Mouse (Mus musculus): ENCODE results near the gene Dpp8.
"Not testable (repeated sequence)": the region's sequence is repeated elsewhere in the genome, so short reads cannot be mapped to it uniquely, and the experiment has no call there.

Dpp8 gene

DNA sequence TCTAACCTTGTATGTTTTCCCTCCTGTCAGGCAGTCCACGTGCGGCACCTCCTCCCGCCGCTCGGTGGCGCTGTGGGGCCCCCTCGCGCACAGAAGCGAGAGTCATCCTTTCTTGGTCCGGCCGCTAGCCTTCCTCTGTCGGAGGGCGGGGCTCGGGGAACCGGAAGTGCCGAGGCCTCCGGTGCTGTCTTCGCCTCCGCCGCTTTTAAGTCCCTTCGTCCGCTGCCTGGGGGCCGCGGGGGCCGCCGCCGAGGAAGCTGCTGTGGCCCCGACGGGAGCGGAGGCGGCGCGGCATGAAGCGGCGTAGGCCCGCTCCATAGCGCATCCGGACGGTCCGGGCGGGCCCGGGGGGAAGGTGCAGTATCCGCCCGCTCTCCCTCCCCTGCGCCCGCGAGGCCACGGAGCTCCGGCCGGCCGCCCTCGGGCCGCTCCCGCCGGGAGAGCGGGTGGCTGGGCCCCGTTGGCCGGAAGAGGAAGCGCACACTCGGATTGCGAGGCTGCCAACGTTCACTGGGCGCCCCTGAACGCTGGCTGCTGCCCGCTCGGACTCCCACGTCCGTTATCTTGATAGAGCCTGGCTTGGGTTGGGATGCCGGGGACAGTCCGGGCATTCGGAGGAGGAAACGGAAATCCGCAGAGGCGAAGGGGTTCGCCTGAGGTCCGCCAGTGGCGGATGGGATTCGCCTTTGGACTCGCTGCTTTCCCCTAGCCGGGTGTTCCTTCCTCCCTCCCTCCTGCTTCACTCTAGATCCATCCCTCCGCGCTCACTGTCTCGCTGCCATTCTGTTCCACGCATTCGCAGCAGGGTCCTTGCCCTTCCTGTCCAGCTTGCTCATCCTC, at the start of gene Dpp8:
Dpp8 (plus strand) TSS at position 146 of the 840 bp plus-strand sequence.
- peak; percentile 88 for DNase-seq (ENCODE audit: low read depth, low spot score)

DNA sequence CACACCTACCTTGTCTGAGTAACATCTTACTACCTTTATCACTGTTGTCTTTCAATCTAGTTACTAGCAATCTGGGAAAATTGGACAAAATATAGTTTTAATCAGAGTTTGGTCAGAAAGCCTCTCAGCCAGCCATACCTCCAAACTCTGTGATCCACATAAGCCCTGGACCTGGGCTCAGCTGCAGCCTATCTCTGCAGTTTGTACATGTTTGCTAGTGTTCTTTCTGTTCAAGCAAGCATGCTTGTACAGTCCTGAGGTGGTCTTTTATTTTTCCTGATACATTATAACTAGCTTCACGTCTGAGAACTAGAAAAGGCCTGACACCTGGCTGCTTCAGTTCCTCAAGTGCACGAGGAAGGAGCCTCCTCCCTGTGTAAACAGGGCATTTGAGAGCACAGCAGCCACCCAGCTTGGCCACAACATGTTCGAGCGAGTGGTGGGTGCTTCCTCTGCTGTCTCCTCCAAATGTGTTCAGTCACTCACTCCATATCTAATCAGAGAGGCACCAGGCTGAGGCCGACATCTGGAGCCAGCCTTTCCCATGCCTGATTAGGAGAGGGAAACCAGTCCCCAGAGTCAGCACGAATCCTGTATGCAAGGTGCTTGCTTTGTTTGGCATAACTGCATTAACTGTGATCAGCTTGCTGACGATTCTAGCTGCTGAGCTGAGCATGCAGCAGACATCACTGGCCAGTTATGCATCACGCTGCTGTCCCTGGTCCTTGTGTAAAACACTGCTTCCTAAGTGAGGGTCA, 47.0 kb upstream of the Dpp8 start:
- no peak for DNase-seq (ENCODE audit: low read depth, low spot score)

DNA sequence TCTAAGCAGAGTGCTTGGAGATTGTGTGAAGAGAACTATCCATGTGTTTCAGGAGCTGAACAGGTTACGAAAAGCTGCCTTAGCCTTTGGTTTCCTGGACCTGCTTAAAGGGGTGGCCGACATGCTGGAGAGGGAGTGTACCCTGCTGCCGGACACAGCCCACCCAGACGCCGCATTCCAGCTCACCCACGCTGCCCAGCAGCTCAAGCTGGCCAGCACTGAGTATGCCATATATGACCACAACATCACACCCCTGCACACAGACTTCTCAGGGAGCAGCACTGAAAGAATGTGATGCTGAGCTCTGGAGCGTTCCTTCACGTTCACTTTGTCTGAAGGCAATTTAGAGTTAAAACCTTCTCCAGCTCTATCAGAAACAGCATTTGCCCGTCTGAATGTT, 46.4 kb upstream of the Dpp8 start:
- no peak for DNase-seq (ENCODE audit: low read depth, low spot score)

DNA sequence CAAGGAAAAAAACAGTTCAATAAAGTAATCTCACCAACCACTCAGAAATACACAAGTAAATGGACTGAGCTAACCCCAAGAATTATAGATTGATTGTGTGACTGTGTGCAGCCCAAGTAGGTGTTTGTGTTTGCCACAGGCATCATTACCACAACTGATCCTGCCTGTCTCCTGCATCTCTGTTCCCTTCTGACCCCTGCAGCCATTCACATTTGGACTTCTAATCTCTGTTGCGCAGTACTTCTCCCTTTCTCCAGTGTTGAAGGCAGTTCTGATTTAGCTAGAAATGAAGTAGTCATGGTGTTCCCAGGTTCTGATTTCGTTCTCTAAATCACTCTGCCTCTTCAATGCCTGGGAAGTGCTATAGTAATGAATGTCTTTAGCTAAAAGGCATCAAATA, 44.6 kb upstream of the Dpp8 start:
- no peak for DNase-seq (ENCODE audit: low read depth, low spot score)

DNA sequence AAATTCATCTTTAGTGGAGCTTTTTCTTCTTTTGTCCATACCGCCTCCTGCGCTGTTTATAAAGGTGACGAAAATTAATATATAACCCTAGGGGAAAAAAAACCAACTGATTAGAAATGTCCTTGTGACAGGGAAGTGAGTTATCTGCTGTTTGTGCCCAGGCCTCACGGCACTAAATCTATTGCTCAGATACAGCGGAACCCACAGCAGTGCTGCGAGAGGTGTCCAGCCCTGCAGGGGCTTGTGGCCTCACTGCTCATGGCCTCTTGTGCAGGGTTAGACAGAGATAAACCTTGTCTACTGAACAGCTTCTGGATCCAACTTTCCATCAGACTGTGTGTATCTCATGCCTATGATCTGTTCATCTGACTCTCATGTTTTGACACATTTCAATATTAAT, 43.8 kb upstream of the Dpp8 start:
- no peak for DNase-seq (ENCODE audit: low read depth, low spot score)

DNA sequence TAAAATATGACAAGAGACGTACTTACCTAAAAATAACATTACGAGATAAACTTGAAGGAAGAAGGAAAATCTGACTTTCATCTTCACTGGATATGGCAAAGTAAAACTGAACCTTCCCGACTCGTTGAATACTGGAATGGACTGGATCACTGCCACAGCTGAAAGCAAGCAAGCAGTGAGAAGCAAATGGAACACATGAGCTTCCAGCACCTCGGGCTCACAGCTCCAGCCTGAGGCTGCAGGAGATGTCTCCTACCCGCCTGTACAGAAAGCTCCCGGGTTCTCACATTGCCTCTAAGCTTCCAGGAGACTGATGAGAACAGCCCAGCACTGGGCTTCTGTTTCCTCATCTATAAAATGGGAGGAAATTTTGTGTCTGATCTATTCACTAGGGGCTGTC, 41.9 kb upstream of the Dpp8 start:
- DNase-seq (ENCODE audit: low read depth, low spot score), result no peak

DNA sequence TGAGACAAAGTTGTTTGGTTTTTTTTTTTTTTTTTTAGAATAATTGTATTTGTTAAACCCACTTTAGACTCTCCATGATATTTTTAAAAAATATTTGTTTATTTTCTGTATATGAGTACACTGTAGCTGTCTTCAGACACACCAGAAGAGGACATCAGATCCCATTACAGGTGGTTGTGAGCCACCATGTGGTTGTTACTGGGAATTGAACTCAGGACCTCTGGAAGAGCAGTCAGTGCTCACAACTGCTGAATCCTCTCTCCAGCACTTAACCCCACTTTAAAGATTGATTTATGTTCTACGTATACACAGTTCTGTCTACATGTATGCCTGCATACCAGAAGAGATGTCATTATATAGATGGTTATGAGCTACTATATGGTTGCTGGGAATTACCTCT, 36.8 kb upstream of the Dpp8 start:
- not testable (repeated sequence) for DNase-seq (ENCODE audit: low read depth, low spot score)

DNA sequence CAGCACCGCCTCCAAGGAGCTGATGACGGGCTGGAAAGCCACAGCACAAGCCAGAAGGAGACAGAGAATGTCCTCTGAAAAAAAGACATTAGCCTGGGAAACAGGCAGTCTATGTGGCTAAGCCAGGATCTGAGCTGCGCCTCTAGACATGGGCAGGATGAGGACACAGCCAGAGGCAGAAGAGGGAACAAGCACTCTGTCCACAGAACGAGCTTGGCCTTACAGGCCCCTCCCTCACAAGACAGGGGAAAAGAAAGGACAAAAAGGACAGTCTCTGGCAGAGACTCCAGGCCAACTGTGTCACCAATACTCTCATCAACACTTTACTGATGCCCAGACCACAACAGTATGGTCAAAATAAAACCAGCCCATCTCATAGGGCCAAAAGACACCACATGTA, 30.7 kb upstream of the Dpp8 start:
- no peak for DNase-seq (ENCODE audit: low read depth, low spot score)

DNA sequence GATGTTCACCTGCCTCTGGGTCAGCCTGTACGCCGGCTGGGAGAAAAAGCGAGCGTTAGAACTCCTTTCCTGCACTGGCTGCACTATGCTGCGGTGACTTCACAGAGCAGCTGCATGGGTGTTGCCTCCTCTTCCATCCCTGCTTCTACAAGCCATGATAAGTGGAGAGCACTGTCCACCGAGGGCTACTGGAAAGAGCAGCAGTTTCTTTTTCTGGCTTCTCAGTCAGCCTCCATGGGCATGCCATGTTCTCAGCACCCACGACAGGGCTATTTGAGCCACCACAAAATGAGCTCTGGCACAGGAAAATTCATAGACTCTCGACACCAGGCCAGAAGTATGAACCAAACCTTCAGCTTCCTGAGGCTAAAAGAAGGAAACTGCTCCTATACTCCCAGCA, 26.5 kb upstream of the Dpp8 start:
- no peak for DNase-seq (ENCODE audit: low read depth, low spot score)

DNA sequence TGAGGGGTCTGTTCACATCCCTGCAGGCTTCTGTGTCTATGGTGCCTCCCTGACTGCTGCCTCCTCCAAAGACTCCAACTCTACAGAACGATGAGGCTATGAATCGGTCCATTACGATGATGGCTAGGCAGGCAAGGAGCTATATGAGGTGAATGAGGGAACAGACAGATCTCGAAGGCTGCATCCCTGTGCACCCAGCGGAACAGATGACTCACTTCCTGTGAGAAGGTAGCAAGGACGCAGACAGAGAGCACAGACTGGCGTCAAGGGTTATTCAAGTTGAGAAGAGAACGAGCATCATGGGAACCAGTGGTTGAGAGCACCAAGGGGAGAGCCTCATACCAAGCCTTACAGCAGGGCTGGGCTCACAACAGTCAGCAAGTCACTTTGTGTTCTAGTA, 21.6 kb upstream of the Dpp8 start:
- no peak for DNase-seq (ENCODE audit: low read depth, low spot score)

DNA sequence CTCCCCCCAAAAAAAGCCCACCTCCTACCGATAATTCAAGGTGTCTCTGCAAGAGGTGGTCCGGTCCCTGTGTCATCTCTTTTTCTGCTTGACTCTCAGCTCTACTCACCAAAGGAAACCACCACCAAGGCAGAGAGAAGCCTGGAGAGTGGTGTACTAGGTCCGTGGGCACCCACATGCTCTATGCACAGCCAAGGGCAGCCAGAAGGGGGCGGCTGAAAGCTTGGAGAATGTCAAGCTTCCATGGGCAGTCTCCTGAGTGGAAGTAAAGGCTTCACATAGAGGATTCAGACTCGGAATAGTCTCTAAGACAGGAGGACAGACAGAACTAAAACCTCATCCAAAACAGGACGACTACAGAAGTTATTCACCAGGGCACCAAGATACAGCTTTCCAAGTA, 20.9 kb upstream of the Dpp8 start:
- no peak for DNase-seq (ENCODE audit: low read depth, low spot score)

DNA sequence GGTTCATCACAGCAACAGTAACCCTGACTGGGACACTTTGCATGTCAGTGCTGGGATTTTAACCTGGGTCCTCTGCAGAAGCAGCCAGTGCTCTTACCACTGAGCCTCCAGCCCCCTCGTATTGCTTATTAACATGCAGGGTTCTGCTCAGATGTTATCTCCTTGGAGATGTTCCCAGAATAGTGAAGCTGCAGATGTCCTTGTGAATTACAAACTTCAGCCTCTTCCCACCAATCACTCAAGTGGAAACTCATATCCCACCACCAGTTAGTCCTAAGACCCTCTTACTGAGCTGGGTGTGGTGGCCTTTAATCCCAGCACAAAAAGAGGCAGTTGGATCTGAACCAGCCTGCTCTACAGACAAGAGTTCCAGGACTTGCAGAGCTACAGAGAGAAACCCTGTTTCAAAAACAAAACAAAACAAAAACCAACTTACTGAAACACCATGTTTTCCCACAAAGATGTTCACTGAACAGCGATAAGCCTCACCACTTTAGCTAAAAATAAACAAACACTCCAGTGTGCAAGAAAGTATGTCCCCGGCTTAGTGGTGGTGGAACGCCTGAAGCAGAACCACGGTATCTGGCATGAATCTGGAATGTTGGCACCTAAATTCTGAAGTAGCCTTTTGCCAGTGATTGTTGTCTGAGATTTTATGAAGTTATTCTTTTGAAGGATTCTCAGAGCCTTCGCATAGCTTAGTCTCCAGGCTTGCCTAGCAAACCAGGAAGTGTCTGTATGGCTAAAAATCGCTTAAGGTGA, 16.6 kb upstream of the Dpp8 start:
- DNase-seq (ENCODE audit: low read depth, low spot score), result no peak

DNA sequence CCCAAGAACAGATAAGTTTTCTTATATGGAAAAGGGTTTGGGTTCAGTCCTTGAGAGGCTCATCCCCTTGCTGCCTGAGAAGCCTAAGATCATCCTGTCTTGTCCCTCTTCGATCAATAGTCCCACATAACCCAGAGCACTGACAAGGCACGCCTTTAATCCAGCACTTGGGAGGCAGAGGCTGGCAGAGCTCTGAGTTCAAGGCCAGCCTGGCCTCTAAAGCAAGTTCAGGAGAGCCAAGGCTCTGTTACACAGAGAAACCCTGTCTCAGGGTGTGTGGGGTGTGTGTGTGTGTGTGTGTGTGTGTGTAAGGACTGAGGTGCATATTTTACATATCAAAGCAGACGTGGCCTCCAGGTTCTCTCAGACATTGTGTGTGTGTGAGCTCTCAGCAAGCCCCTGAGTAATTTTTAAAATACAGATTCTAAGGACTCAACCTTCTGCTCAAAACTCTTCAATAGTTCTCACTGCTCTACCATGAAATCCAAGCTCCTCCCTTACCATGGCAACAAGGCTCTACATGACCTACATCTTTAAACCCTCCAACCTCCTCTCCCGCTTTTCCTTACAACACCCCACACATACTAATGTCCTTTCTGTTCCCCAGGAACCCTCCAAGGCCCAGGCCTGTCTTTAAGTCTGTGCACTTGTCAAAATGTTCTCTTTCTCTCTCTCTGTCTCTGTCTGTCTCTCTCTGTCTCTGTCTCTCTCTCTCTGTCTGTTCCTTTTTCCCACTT, 15.8 kb upstream of the Dpp8 start:
- no peak for DNase-seq (ENCODE audit: low read depth, low spot score)

DNA sequence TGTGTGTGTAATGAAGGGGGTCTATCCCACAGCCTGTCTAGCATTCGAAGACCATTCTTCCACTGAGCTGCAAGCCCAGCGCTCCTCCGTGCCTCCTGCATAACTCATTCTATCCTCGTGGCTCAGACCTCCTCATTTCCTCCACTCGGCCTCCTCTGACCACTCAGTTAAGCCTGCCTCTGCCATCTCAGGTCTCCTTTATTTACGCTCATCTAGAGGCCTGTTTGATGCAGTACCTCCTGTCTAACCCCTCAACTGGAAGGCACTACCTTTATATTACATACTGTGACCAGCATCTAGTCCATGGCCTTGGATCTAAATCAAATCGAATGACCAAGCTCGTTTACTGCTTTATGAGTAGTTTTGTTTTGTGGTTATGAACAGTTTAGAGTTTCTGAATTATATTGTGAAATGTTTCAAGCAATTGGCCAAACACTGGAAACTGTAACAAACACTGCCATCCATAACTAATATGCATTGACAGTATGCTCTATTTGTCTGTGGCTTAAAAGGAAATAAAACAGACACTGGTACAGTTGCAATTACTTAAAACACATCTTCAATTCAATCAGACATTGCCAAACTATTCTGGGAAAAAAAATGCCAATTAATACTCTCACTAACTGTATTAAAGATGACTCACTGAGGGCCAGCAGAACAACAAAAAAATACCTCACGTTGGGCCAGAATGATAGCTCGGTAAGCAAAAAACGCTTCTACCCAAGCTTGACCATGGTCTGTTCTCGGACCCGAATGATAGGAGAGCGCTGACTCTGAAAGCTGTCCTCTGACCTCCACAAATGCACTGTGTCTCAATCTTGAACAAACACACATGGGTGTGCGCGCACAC, 15.0 kb upstream of the Dpp8 start:
- no peak for DNase-seq (ENCODE audit: low read depth, low spot score)

DNA sequence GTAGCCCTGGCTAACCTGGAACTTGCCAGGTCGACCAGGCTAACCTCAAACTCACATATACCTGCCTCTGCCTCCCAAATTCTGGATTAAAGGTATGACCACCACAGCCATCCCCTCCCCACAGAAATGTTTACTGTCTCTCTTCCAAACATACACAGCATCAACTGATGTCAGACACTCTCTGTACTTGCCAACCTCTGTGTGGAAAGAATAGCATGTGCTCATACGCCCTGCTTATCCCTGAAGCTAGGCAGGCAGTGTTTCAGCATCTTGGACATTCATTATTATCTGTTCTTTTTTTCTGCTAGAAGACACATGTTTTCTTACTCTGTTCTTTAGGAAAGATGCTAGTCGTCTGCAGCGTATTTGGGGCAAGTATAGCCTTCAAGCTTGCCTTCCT, 14.3 kb upstream of the Dpp8 start:
- no peak for DNase-seq (ENCODE audit: low read depth, low spot score)

DNA sequence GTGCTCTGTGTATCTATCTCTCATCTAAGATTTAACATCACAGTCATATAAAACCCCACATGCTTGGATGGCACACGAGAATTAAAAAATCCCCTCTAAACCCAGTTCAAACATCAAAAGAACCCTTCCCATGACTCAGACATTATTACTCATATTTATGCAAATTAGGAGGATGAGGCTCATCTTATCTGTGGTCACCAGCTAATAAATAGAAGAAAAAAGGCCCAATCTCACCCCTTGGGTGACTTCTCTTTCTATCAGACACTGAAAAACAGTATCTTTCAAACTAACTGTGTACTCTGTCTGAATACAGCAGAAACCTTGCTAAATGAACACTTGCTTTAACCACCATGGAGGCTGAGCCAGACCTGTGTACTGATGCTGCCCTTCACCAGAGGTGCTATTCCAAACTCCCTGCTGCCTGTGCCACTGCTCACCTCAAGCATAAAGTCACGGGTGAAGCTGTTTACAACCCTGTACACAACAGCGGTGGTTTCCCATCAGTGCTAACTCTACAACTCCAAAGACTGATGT, 13.6 kb upstream of the Dpp8 start:
- DNase-seq (ENCODE audit: low read depth, low spot score), result no peak

DNA sequence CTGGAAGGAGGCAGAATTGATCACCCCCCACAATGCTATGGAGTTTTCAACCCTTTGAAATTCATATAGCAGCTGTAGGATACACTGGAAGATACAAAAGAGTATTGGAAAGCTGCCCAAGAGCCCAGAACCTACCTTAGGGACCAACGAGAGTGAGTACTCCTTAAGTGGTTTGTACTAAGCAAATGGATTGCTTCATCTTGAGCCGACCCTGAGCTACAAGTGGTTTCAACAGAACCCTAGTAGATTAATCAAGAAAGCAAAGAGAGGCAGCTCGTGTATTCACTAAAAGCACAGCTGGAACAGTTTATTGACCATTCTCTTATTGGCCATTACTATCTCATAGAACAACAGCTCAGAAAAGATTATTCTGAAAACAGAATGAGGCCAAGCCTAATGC, 13.1 kb upstream of the Dpp8 start:
- no peak for DNase-seq (ENCODE audit: low read depth, low spot score)

DNA sequence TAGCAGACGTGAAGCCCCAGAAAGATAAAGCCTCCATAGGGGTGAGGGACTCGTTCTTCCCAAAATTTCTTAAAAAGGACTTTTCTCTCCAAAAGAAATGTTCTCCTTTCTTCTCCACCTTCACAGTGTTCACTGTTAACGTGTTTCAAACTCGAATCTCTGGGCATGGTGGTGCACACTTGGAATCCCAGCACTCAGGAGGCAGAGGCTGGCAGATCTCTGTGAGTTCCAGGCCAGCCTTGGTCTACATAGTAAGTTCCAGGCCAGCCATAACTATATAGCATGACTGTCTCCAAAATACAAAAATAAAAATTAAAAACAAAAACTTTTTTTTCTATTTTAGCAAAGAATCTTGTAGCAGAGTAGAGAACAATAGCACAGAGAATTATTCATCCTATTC, 12.1 kb upstream of the Dpp8 start:
- DNase-seq (ENCODE audit: low read depth, low spot score), result no peak

DNA sequence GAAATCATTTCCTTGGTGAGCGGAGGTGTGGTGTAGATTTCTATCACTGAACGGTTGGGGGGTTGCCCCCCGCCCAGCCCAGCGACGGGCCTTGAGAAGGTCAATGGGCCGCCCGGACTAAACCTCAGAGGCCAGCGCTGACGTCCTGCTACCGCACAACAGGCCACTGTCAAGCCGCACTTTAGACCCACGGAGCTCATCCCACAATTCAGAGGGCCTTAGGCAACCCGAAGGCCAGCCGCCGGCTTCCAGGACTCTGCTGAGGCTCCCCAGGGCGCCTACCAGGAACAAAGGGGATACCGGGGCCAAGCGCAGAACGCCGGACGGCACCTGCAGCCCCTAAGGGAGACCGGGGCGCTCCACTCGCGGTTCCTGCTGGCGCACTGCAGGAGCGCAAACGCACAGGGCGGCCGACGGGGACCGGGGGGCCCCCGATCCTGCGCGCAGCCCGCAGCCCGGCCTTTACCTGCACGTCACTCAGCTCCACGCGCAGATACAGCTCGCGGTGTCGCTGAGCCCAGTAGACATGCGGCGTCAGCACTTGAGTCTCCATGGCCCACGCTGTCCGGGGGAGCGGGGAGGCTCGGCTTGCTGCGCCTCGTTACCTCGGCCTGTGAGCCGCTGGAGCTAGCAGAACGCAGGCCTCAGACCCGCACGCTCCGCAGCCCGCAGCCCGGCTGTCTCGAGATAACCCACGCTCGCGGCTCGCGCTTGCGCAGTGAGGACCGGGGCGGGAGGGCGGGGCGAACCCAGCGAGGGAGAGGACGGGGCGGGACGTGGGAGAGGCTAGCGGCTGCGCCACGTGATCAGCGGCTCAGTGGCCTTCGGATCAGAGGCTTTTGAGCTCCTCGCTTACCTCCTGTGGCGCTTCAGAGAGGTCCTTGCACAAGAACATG, 11.0 kb upstream of the Dpp8 start, which contains the start of gene Hacd3:
Hacd3 (minus strand) TSS at position 703 of the 896 bp plus-strand sequence.
- DNase-seq (ENCODE audit: low read depth, low spot score), result peak; percentile 83
